Mouse (Mus musculus) kidney, postnatal 0 days (tissue): Measurements from ENCODE around the gene Pifo. TPM values are rescaled to one million over a fixed set of nuclear protein-coding genes. Genes with fewer than 3 reads are reported as not detected.
A peak's percentile ranks its signal among the peaks of the same experiment; 100 is the strongest.

Source experiments
- ATAC-seq: fragments of 200-750 bp; cut with Nextera tagmentation; replicated peaks from 2 replicates; pipeline ENCODE4 v1.8.0; 2017; ENCODE audit warnings: low read depth, moderate number of reproducible peaks, moderate TSS enrichment, moderate library complexity; ENCODE audit not compliant: low FRiP score
- DNase-seq: peaks from one replicate; pipeline ENCODE4 v3.0.0-alpha.2; 2016; ENCODE audit warnings: low spot score
- H3K27ac ChIP-seq: fragments of 300-500 bp; sonication (generic); 2 replicates; pipeline ENCODE4 v1.5.1; 2014; ENCODE audit warnings: mild to moderate bottlenecking
- H3K27me3 ChIP-seq: fragments of 300-500 bp; sonication (generic); 2 replicates; pipeline ENCODE4 v1.6.1; 2014; ENCODE audit warnings: low read length, mixed read lengths; ENCODE audit not compliant: insufficient read depth
- H3K36me3 ChIP-seq: fragments of 300-500 bp; sonication (generic); 2 replicates; pipeline ENCODE4 v1.6.1; 2014; ENCODE audit warnings: low read length, mixed read lengths; ENCODE audit not compliant: insufficient read depth
- H3K4me1 ChIP-seq: fragments of 300-500 bp; sonication (generic); replicated peaks from 2 replicates; pipeline ENCODE4 v1.6.1; 2014; ENCODE audit warnings: antibody characterized with exemption, low read length, mixed read lengths; ENCODE audit not compliant: insufficient read depth
- H3K4me2 ChIP-seq: fragments of 300-500 bp; sonication (generic); 2 replicates; pipeline ENCODE4 v1.6.1; 2014; ENCODE audit warnings: mild to moderate bottlenecking, low read length, moderate library complexity, mixed read lengths
- H3K4me3 ChIP-seq: fragments of 300-500 bp; sonication (generic); replicated peaks from 2 replicates; pipeline ENCODE4 v1.5.1; 2014; ENCODE audit warnings: low read depth, low read length
- H3K9ac ChIP-seq: fragments of 300-500 bp; sonication (generic); 2 replicates; pipeline ENCODE4 v1.6.1; 2014; ENCODE audit warnings: low read depth, low read length
- H3K9me3 ChIP-seq: fragments of 300-500 bp; sonication (generic); replicated peaks from 2 replicates; pipeline ENCODE4 v1.6.1; 2016; ENCODE audit warnings: low read length, inconsistent platforms, mixed read lengths
- CTCF ChIP-seq: IDR thresholded peaks from 2 replicates; pipeline ENCODE4 v1.5.1; 2016; ENCODE audit warnings: antibody characterized with exemption, low read depth, mild to moderate bottlenecking, moderate library complexity
- WGBS: fragments of 180-500 bp; shearing (Covaris S2); extraction: QIAGEN DNeasy Blood & Tissue Kit; methylation state at CpG from one replicate; pipeline ENCODE4 v1.1.7; 2014; 5-methylcytosine and 5-hydroxymethylcytosine counted together
- polyA plus RNA-seq: library from polyadenylated mRNA; unstranded; fragments of >200 nt; fragmentation: Nextera tagmentation; extraction: Ambion mirVana; gene quantifications from 2 replicates; pipeline ENCODE4 v1.2.1, GENCODE M21; 2015

Gene Pifo
- polyA plus RNA-seq, 1 experiment from 2014 or later = 0.13 TPM

GRCm38 (mm10) chr3:105973411-105973810 is 41.0 kb downstream of the Pifo start, which contains the start of gene Ovgp1:
Gene Ovgp1, plus strand, starts transcription at chr3:105973711.
- Histone ChIP-seq H3K4me3 (no peak within 1 kb of the TSS), H3K9me3 (no peaks in the 10 kb centered on the region), H3K9ac (no peak within 1 kb of the TSS), H3K27me3 (no peaks in the 10 kb centered on the region), H3K4me2 (no peak within 1 kb of the TSS), H3K27ac (no peak within 1 kb of the TSS), H3K4me1 (no peaks in the 10 kb centered on the region), H3K36me3 (peaks cover 10% of the 10 kb centered on the region)
- WGBS = 67% methylated on average over 3 of the region's 3 CpGs
- no peak for TF ChIP-seq CTCF
- DNase-seq = no peak
- no peak for ATAC-seq

- ATAC-seq = no peak
- H3K9ac ChIP-seq = no peak overlapping the region
- 81% methylated on average over 5 of the region's 5 CpGs for WGBS
- no peaks in the 10 kb centered on the region for H3K9me3 ChIP-seq
- no peak for TF ChIP-seq CTCF
- peaks cover 22% of the 10 kb centered on the region for H3K36me3 ChIP-seq
- no peaks in the 10 kb centered on the region for H3K4me1 ChIP-seq
- H3K4me3 ChIP-seq = no peak overlapping the region
- DNase-seq = no peak
- no peak overlapping the region for H3K4me2 ChIP-seq
- no peak overlapping the region for H3K27ac ChIP-seq
- H3K27me3 ChIP-seq = no peaks in the 10 kb centered on the region
These were observed 42.5 kb downstream of the Pifo start for GRCm38 (mm10) chr3:105971831-105972446.

- Histone ChIP-seq H3K9me3 (no peaks in the 10 kb centered on the region), H3K27me3 (no peaks in the 10 kb centered on the region), H3K27ac (no peak overlapping the region), H3K36me3 (peaks cover 33% of the 10 kb centered on the region), H3K9ac (0 out of 2 replicates have a peak overlapping the region, but pooled peaks have one; percentile 95), H3K4me1 (peaks cover 18% of the 10 kb centered on the region), H3K4me2 (no peak overlapping the region), H3K4me3 (no peak overlapping the region; the same call in 1 of the 2 replicates)
- WGBS = 99% methylated on average over 2 of the region's 2 CpGs
- ATAC-seq = no peak
- no peak for DNase-seq
- peak; percentile 48 for TF ChIP-seq CTCF
These were observed 53.7 kb downstream of the Pifo start for GRCm38 (mm10) chr3:105960700-105961099.

- 2% methylated on average over 6 of the region's 6 CpGs for WGBS
- Histone ChIP-seq H3K4me2 (peak within 1 kb of the TSS; percentile 88), H3K4me3 (peak within 1 kb of the TSS; percentile 80), H3K27me3 (no peaks in the 10 kb centered on the region), H3K4me1 (peaks cover 18% of the 10 kb centered on the region), H3K9me3 (no peaks in the 10 kb centered on the region), H3K36me3 (peaks cover 29% of the 10 kb centered on the region), H3K9ac (peak within 1 kb of the TSS; percentile 95), H3K27ac (peak within 1 kb of the TSS; percentile 97)
- no peak for ATAC-seq
- DNase-seq = no peak
- TF ChIP-seq CTCF = no peak
These were observed 54.4 kb downstream of the Pifo start, which contains the start of gene Atp5f1 for GRCm38 (mm10) chr3:105959999-105960398. Gene Atp5f1, minus strand, starts transcription at chr3:105960099.

- H3K36me3 ChIP-seq = peaks cover 28% of the 10 kb centered on the region
- peak overlapping the region; percentile 95 for H3K9ac ChIP-seq
- H3K27me3 ChIP-seq = no peaks in the 10 kb centered on the region
- H3K9me3 ChIP-seq = no peaks in the 10 kb centered on the region
- H3K4me1 ChIP-seq = peaks cover 18% of the 10 kb centered on the region
- H3K4me2 ChIP-seq = peak overlapping the region; percentile 88
- no peak for TF ChIP-seq CTCF
- WGBS = 1% methylated on average over 26 of the region's 26 CpGs
- H3K27ac ChIP-seq = peak overlapping the region; percentile 77
- DNase-seq = peak; percentile 55
- peak; percentile 67; the same call in 1 of the 2 replicates for ATAC-seq
- peak overlapping the region; percentile 80 for H3K4me3 ChIP-seq
These were observed 54.9 kb downstream of the Pifo start for GRCm38 (mm10) chr3:105959585-105959984.

- peak within 1 kb of the TSS; percentile 88 for H3K4me2 ChIP-seq
- H3K27me3 ChIP-seq = no peaks in the 10 kb centered on the region
- WGBS = under 1% methylated on average over 52 of the region's 52 CpGs
- no peak for TF ChIP-seq CTCF
- peak within 1 kb of the TSS; percentile 95 for H3K9ac ChIP-seq
- ATAC-seq (peak; percentile 97), DNase-seq (peak; percentile 100)
- no peaks in the 10 kb centered on the region for H3K9me3 ChIP-seq
- peaks cover 18% of the 10 kb centered on the region for H3K4me1 ChIP-seq
- H3K4me3 ChIP-seq = peak within 1 kb of the TSS; percentile 80
- H3K36me3 ChIP-seq = peaks cover 24% of the 10 kb centered on the region
- peak within 1 kb of the TSS; percentile 97 for H3K27ac ChIP-seq
These were observed 55.4 kb downstream of the Pifo start, which contains the start of gene Wdr77 for GRCm38 (mm10) chr3:105958974-105959580. Gene Wdr77, plus strand, starts transcription at chr3:105959369.
